Mouse (Mus musculus) lung, adult 18-20 months (tissue): ENCODE measurements at regions not wholly inside any gene's neighbourhood (a gene's known extent, or its start where the extent isn't known, plus 50 kb on each side); places are given as distances from the start of the nearest gene placed in this dataset.
"Not testable (repeated sequence)": the region's sequence is repeated elsewhere in the genome, so short reads cannot be mapped to it uniquely, and the experiment has no call there.

ENCODE experiments used
- DNase-seq, 2 experiments: peaks; one replicate each; pipeline ENCODE4 v3.0.0; 2022; ENCODE audit warnings: mixed read lengths in 2 of 2

DNA sequence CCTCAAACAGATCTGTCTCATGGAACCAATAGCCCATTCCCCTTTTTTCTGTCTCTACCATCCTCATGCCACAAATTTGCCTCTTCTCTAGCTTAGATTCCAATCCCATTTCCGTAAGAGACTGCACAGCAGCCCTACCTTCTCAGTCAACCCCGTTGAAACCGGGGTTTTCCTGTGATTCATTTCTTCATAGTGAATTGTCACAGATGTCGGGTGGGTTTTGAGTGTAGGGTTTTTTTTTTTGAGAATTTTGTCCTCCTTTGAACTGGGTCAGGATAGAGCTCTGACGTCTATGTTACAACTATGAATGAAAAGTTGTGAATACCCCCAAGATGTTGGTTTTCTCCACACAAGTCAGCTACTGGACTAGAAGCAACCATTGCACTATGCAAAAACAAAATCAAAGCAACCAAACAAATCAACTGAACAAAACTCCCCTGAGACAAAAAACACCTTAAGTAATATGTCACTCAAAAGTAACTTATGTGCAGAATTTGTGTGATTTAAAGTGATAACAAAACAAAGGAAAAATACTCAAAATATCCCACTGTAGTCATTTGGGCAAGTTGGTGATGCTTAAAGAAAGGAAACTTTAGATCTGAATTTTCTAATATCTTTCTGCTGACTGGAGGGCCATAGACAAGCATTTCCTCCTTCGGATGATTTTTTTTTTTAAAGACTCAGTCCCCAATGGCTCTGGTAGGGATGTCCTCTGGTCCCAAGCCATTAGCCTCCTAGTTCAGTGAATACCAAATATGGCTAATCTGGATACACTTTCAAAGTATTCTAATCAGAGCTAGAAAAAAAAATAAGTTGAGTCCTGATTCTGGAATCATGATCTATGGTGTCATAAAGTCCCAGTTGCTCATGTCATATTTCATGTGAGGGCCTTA is 120.7 kb upstream of the Tet2 start:
- DNase-seq, result no peak

DNA sequence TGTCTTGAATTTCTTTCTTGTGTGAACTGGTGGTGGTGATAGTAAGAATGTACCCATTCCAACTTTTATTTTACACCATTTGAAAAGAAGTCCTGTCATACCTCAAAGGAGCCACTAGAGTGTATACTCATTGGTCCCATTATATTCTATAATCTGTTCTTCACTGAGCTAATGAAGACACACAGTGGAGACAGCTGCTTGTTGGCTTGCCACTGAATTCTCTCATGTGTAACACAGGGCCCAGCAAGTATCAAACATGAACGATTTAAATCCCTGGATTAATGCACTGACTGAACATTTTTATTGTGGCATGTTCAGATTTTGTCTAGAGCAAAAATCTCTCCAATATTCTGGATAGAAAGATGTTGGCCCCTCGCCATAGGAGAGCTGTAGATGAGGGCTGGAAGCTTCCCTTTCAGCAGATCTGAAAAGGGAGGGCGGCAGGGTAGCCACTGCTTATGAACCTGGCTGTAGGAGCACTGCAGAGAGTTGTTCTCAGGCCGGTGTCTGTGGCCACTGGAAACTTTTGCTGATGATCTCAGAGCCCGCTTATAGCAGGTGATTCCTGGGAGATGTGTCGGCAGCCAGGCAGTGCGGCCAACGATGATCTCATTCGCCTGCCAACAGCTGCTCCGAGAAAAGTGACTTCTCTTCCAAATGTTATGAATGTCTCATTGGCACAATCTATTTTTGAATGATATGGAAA is 128.0 kb upstream of the Tet2 start:
- no peak for DNase-seq

DNA sequence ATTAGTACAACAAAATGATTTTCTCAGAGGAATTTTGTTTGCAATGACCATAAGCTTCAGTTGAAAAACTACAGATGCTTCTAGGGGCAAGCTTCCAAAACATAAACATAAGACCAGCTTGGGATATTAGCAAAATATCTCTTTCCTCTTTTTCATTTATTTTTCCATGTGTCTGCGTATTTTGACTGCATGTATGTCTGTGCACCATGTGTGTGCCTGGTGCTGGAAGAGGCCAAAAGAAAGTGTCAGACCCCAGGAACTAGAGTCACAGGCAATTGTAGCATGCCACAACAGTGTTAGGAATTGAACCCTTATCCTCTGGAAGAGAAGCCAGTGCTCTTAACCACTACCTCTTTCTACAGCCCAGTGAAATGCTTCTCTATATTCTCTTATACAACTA is 133.0 kb upstream of the Tet2 start:
- no peak for DNase-seq

DNA sequence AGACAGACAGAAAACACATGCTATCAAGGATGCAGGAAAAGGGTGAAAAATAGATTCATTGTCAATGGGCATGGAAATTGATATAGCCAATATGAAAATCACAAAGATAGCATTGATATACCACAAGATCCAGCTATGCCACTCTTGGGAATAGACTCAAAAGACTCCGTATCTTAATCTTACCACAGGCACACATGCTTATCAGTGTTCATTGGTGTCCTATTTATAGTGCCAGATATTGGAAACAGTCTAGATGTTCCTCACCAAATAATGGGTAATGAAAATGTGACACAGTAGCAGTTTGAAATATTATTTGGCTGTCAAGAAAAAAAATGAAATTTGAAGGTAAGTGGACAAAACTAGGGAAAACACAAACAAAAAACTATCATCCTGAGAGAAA is 135.0 kb upstream of the Tet2 start:
- no peak for DNase-seq

DNA sequence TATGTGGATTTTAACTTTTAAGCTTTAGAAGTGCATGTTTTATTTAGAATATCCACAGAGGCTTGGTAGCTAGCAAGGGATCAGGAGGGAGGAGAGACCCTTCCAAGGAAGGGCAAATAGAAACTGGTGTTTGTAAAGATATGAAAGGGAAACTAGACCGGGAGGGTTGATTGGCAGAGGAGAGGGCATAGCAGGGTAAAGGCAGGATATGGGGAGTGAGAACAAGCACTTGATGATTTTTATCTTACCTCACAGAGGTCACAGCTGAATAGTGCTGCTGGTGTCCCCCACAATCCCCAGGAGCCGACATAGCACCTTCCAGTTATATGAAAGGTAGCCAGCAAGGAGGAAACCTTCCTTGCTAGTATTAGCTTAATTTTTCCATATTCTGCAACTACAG is 135.4 kb upstream of the Tet2 start:
- DNase-seq, result no peak

DNA sequence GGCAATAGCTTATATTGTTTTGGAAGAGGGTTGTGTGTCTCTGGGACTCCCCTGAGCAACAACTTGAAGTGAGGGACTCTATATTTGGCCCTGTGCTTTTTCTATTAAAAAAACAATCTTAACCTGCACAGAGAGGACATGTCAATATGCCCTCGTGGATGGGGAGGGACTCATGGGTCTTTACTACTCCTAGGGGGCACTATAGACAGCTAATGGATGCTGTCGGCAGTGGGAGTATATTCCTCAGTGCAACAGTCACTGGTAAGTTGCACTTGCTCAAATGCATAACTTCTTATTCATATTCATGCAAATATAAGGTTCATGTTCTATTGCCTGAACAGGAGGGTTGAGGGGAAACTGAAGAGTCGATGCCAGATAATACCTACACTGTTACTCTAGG is 135.9 kb upstream of the Tet2 start:
- DNase-seq, result no peak

DNA sequence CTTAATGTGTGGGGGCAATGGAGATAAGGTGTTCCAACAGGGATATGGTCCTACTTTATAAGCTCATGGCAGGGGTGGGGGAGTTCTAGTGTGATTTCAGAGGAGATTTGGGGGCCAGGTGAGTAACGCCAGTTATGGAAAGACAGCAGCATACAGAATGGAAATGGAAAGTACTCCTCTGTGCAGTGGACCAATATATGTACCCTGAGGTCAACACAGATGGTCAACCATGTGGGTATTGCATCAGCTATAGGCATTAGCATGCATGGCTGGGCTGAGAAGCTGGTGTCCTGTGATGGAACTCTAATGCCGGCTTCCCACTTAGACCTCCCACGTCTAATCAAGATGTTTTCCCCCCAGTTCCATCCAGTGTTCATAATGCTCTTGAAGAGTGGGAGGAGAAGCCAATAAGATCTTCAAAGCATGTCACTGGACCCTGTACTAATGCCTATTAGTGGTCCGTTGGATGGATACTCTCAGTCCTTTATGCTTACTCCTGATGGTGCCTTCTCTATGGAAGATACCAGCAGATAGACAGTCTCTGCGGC is 139.3 kb upstream of the Tet2 start:
- no peak for DNase-seq

DNA sequence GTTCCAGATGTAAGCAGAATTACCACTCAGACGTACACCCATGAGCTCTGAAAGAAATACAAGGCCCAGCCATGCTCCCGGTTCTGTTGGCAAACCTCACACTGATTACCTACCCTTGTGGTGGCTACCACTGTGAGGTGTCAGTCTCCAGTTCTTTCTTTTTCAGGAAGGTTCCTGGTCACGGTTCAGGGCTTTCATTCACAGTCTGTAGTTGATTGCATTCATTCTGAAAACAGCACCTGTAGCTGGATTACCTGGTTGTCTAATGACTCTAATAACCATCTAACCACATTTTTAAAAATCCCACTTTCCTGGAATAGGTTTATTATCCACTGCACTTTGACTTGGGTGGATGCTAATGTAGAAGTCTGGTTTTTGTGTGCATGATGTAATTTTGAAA is 139.8 kb upstream of the Tet2 start:
- DNase-seq, result no peak

DNA sequence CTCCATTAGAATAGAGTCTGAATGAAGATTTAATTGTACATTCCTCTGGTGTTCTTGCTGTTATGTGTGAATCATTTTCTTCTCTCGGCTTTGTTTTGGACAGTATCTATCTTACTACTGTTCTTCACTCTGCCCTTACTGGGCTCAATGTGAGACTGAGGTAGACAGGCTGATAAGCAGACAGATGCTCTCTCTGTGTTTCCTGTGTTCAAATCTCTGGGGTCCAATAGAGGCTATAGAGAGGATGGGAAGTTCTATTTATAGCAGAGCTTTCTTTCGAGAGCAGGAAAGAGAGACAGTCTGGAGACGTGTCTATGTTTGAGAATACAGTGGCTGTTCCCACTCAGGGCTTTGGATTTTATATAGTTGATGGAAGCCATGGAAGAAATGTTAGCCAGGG is 140.5 kb upstream of the Tet2 start:
- no peak for DNase-seq

DNA sequence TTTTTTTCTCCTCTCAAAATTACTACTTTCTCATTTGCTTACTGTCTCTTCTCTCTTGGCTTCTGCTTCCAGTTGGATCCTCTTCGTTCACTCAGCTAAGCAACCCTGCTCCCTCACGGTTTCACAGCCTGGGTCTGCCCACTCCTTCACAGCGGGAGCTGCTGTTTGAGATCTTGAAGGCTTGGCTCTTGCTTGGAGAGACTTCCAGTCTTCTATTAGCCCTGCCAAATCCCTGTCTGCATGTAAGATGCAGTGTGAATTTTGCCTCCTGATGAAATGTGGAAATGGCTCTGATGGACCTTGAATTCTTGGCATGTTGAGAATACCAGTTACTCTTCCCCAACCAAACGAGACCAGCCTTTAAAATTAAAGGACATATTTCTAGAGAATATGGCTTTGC is 149.1 kb upstream of the Tet2 start:
- no peak for DNase-seq

DNA sequence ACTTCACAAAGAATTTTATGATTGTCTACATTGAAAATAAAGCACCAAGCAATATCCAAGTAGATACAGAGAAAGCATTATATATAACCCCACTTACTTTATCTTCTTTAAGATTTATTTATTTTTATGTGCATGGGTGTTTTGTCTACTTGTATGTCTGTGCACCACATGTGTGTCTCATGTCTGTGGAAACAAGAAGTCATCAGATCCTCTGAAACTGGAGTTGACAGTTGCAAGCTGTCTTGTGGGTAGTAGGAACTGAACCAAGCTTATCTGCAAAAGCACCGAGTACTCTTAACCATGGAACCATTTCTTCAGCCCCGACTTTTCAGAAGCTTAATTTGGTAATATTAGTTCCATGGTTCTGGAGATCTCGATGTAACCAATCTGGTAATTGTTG is 151.2 kb upstream of the Tet2 start:
- DNase-seq, result no peak

DNA sequence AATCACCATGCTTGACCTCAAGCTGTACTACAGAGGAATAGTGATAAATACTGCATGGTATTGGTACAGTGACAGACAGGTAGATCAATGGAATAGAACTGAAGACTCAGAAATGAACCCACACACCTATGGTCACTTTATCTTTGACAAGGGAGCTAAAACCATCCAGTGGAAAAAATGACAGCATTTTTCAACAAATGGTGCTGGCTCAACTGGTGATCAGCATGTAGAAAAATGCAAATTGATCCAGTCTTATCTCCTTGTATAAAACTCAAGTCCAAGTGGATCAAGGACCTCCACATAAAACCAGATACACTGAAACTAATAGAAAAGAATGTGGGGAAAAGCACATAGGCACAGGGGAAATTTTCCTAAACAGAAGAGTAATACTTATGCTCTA is 159.9 kb upstream of the Tet2 start:
- not testable (repeated sequence) for DNase-seq

DNA sequence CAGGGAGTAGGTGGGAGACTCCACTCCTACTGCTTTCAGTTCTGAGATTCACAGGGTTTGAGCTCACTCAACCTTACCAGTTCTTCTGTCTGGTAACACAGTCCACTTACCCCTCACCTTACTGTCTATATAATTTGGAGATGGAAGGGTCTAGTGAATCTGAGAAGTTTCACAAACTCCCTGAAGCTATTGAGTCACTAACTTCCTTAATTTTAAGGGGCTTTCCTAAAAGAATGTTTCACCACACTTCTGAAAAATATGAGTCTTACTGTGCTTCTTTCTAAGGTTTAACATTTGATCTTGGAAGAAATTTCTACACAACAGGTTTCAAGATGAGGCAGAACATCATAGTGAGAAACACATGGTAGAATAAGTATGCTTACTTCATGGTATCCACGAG is 166.6 kb upstream of the Tet2 start:
- no peak for DNase-seq

DNA sequence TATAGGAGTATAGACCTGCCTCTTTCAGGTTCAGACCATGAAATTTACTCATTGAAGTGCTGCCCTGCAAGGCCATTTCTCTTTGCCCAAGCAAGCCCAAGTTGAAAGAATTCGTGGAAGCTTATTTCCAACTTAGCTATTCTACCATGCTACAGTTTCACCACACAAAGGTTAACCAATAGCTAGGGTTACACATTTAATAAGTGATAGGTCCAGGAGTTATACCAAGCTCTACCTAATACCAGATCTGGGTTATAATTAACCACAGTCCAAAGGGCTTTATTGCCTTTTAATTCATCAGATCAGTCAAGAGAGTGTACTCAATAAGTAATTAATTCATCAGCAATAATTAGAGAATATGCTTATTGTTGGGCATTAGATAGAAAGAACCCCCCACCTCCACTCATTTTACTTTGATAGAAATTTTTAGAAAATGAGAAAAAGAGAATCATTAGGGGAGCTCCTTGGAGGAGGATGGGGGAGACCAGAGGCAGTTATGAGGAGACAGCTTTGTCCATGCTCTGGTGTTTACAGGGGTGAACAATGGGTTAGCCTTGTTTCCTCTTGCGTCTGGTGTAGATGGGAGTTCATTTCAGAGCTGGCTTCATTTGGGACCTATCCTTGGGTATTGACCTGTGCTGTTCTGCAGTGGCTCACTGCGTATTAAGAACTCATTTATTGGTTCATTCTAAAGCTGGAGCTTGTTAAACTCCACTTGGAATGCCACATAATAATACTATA is 177.8 kb upstream of the Tet2 start:
- no peak for DNase-seq

DNA sequence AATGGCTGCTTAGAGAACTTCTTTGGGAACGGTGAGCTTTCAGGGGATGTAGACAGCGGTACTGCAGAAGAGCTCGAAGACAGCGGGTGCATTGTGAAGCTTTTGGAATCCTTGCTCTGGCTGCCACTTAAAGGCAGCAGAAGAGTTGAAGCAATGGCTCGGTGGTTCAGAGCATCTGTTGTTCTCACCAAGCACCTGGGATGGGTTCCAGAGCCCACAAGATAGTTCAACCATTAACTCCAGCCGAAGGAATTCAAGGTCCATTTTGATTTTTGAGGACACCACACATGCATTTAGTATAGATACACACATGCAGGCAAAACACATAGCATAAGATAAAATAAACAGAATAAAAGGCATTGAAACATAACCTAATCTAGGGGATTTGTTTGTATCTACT is 181.9 kb upstream of the Tet2 start:
- no peak for DNase-seq

DNA sequence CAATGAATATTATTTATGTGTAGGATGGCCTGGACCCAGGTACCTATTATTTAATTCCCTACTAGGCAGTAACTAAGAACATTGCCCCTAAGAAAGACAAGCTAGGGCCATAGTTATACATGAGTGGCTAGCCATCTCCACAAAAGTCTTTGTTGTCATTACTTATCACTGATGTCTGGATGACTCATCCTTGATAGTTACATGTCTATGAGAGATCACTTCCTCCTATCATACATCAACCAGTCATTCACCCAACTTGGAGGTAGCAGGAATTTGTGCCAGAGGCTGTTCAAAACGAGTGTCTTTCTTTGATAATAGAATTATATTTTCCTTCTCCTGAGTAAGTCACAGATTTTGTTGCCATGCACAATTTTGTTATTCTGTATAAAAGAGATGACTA is 190.7 kb upstream of the Tet2 start:
- no peak for DNase-seq

DNA sequence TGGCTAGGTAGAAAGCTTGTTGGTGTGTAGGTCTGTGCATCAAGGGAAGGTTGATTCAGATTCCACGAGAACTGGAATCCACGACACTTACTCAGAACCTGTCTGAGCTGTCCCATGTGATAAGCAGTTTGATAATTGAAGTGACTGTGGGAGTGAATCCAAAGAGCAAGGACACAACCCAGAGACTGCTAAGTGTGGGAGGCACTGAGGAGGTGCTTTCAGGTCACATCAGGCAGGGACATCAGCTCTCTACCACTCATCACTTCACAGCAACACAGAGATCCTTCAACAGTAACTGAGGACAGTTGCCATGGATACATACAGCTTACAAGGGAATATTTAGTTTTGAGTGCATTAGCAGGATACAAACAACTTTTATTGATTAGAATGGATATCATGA is 194.0 kb upstream of the Tet2 start:
- DNase-seq, result no peak

DNA sequence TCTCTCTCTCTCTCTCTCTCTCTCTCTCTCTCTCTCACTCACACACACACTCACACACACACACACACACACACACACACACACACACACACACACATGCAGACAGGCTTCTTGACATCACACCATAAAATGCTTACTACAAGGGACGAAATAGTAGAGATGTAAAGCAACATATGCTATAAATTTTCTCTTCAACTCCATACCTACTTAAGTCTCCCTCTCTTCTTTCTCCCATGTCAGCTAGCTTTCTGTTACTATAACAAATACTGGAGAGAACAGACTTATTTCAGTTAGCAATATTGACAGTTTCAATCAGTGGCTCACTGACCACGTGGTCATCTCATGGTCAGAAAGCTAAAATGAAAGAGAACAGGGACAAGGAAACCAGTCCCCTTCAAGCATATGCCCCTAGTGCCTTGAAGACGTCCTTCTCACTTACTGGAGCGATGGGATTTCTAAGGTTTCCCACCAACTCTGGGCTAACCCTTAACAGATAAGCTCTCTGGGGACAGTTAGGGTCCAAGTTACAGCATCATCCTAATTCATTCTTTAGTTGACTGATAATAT is 199.7 kb upstream of the Tet2 start:
- no peak for DNase-seq

DNA sequence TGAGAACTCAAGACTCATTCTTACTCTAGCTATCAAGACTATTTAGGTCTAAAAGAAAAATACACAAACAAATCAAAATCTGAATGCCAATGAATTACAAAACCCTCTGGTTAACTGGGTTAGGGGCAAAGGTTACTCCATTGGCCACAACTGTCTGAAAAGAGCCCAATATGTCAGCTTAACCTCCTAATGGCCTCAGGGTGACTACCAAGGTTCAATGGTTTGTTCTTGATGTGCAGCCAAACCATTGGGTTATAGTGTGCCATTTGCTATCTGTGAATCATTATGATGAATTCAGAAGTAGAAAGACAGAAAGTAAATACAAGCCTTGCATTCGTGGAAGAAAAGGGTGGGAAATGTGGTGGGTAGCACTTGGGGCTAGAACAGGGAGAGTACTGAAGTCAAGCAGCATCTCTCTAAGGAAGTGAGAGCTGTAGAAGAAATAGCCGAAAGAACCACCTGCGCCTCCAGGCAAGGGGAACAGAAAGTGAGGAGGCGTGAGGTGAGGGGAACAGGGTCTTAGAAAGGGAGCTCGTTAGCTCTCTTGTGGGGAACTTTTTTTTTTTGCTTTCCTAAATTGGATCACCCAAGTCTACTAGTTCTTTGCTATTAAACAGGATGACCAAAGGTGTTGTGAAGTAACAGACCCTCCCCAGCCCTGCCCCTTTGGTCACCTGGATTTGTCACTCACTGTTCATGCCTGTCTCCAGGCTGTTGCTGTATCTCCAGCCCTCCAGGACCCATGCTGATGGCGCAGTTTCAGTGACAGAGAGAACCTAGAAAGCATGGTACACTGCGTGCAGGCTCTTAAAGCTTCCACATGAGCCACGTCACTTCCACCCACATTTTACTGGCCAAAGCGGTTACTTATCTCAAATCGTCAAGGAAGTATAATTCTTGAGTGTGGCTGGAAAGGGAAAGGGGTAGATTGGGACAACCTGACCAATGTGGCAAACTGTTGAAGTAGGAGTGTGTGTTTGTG is 204.1 kb upstream of the Tet2 start:
- no peak for DNase-seq

DNA sequence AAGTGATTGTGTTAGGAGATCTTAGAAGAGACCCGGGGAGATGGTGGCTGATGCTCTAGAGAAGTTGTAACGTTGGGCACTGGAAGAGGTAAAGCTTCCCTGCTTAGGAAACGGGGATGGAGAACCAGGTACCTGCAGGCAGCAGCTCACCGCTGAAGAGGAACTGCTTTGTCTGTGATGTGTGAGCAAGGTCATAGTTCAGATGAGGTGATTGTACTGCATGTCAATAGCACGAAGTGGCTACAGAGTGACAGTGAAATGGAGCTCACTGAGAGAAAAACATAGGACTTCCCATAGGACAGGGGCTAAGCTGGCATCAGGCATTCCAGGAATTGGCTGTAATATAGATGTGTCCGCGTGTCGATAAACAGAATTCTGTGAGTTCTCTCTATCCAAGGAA is 205.1 kb upstream of the Tet2 start:
- no peak for DNase-seq

DNA sequence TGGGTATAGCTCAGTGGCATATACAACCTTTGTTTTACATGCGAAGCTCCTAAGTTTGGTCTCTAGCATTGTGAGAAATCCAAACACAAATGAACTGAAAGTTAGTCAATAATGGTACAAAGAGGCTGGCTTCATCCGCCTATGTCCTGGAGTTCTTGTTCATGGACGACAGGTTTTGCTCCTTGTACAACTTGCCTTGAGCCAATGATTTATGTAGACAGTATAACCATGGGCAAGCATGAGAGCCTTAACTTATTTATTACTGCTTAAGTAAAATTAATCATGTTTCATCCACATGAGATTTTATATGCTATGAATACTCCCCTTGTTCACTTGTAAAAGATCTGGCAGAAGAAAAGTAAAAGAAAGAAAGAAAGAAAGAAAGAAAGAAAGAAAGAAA is 205.7 kb upstream of the Tet2 start:
- no peak for DNase-seq

DNA sequence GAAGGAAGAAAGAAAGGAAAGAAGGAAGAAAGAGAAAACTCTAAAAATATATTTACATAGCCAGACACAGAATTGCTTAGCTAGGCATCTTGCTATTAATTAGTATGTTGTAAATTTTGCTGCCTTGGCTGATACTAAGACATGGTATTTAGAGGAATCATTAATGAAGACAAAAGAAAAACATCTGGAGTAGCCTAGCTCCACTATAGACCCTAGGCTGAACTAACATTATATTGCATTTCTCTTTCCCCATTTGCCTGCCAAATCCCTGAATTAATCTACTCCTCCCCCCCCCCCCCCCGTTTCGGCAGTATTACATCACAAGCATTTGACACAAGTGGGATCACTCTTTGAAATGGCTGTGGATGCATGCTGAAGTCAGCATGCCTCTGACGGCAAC is 206.1 kb upstream of the Tet2 start:
- no peak for DNase-seq
